9 mouse cellular contexts compared by ENCODE assay signal in the genomic region with DNA sequence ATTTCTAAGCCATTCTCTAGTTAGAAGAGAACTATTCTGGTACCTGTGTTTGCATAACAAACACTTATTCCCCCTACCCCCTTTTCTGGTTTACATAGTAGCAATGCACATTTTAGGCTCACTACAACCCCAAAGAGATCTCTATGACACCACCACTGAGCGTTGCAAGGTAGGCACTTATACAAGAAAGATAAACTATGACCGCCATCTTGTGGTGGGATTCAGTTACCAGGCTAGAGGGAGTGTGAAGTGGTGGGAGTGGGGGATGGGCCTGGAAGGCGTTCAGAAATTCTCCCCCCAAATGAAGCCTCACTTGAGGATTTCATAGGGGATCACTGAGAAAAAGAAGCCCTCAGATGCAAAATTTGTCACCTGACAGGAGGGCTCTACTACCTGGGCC.
DNase-seq lines count a peak whose midpoint lies in the region; ATAC-seq and TF ChIP-seq lines count a peak whose summit lies in the region.
"Had no signal": no experiment of that assay in that cellular context is flagged by ENCODE, and none has a peak within 500 bp of the region (broad histone marks: within the 10 kb centered on the region; RNA-seq: fewer than 3 reads in every experiment).

No protein-coding gene starts in this region.

- peak; percentile 49 for TF ChIP-seq CTCF in left cerebral cortex, adult 2 months (IDR thresholded peaks at IDR 0.05)

- H3K27ac ChIP-seq in left cerebral cortex, adult 2 months = no peak overlapping the region
- H3K27ac ChIP-seq: limb, embryonic 13.5 days; stomach, embryonic 15.5 days had no signal

- no peak for ATAC-seq in erythroblast, adult 5-6 weeks (replicated peaks; ENCODE audit: low FRiP score, poor library complexity, severe bottlenecking)

- peak; percentile 8 to 18 for DNase-seq in left cerebral cortex, adult 2 months (ENCODE audit: extremely low spot score in 1 of 2, low spot score in 2 of 2)
- DNase-seq in left cerebral cortex, adult 8-10 months (ENCODE audit: low spot score in 2 of 2) = no peak
- peak; percentile 4 for DNase-seq in c-Kit-positive CD71-negative TER-119-negative erythroid progenitor cells, embryonic 14.5 days (ENCODE audit: low read depth)
- peak; percentile 33 for DNase-seq in forelimb bud, embryonic 11.5 days (ENCODE audit: low read depth, low spot score)
- DNase-seq in mesoderm, embryonic 11.5 days (ENCODE audit: low read depth, low spot score) = peak; percentile 51
- DNase-seq in adrenal gland, adult 8-10 months = no peak

- H3K4me3 ChIP-seq in left cerebral cortex, adult 2 months = no peak overlapping the region
- H3K4me3 ChIP-seq: limb, embryonic 13.5 days; stomach, embryonic 15.5 days had no signal

- intact Hi-C loops in left cerebral cortex, adult 2 months (cut with DNase I) = loop anchor here (5.0 to 10.0 kb wide), 2 partner anchors 438 to 646 kb away; no protein-coding TSS in a partner anchor

Comparison
In these comparisons a context has a peak if more than half of its experiments do, and no peak if none do; other contexts are left out.
1. DNase-seq: peak in left cerebral cortex, adult 2 months (2 of 2), c-Kit-positive CD71-negative TER-119-negative erythroid progenitor cells, embryonic 14.5 days (single experiment), forelimb bud, embryonic 11.5 days (single experiment) and mesoderm, embryonic 11.5 days (single experiment); none in left cerebral cortex, adult 8-10 months (0 of 2) and adrenal gland, adult 8-10 months (single experiment).